Mouse (Mus musculus) spleen, adult 2 months (tissue): ENCODE data around the gene Cpeb1.

Experiments used
- CTCF ChIP-seq: fragments of 200-500 bp; IDR thresholded peaks from 2 replicates; pipeline ENCODE4 v1.5.1; 2011; ENCODE audit warnings: mild to moderate bottlenecking, inconsistent platforms; ENCODE audit not compliant: insufficient read depth, insufficient read length, insufficient replicate concordance; ENCODE audit errors: extremely low read depth
- POLR2A ChIP-seq: fragments of 200-500 bp; IDR thresholded peaks from 2 replicates; pipeline ENCODE4 v1.6.1; 2011; ENCODE audit warnings: low read depth, low read length, inconsistent platforms

DNA sequence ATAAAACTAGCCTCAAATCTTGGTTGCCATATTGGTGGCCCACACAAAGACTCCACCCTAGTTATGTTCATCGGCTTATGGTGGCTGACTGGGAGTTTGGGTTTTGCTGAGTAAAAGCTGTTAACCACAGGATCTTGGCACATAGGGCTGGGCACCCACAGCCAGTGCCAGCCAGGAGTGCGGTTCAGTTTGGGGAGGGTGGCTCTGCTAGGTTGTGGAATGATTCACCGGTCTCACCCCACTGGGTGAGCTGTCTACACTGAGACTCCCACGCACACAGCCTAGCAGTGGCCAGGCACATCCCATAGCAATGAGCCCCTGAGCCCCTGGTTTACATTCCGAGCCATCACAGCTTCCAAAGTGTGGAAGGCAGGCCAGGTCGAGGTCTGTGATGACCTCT, 135.5 kb downstream of the Cpeb1 start:
- TF ChIP-seq POLR2A (no peak), CTCF (no peak)
